Mouse (Mus musculus): Measurements from ENCODE around the gene Gm13539. TPM values are rescaled to one million over a fixed set of nuclear protein-coding genes. Genes with fewer than 3 reads are reported as not detected.

Gm13539 gene
- total RNA-seq, 2 experiments from 2014 or later: not detected

DNA sequence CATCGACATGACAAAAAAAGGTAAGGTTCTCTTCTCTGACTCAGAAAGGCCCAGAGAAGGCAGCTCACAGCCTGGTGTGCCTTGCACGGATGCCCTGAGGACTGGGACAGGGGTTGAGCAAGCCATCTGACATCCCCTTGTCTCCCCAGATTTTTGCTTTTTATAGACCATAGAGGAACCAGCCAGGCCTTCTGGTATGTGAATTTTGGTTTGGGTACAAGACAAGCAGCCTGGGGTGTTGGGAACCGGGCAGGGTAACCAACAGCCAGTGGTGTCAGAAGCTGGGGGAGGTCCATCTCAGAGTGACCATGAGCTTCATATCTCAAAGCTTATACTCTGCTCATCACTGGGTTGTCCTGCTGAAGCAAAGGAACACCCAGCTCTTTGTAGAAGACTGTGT lies 42.7 kb downstream of the Gm13539 start:
- no peak for DNase-seq (ENCODE audit: low spot score in 2 of 2)

DNA sequence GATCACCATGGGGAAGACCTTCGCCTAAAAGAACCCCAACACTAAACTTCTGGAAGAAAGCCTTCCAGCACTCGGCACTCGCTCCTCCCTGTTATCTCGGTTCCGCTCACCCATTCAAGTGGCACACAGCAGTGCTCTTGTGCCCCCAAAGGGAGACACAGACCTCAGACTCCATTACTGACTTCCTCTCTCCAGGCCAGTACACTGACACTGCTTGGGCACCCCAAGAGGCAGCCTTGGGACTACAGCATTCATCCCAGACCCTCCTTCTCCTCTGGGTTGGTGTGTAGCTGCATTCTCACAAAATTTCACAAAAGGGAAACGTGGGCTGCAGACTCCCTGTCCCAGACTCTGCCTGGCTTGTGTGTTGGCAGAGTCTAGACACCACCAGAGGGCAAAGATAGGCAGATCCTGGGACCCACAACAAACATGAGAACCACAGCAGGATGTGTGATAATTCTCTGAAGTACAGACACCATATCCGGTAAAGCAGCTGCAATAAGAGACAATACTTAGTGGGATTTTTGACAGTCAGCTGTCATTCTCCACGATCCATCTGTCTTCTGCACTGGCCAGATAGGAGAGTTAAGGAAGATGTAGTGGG lies 46.4 kb downstream of the Gm13539 start:
- no peak for DNase-seq (ENCODE audit: low spot score in 2 of 2)

DNA sequence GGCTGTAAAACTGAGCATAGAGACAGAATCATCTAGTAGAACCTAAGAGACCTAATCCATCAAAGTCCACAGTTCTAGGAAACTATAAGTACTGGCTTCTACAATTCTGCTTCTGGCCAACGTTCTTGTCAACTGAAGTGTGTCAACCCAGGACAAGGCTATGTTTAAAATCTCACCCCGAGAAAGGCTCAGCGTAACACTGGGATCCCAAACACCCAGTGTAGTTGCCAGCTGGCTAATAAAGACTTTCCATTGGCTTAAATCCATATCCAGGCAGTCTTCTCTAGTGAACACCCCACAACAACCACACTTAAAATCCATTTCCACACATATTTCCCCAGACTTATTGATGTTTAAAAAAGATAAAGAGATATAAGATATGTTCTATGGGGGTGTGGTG lies 48.7 kb downstream of the Gm13539 start:
- DNase-seq (ENCODE audit: low spot score in 2 of 2): no peak

DNA sequence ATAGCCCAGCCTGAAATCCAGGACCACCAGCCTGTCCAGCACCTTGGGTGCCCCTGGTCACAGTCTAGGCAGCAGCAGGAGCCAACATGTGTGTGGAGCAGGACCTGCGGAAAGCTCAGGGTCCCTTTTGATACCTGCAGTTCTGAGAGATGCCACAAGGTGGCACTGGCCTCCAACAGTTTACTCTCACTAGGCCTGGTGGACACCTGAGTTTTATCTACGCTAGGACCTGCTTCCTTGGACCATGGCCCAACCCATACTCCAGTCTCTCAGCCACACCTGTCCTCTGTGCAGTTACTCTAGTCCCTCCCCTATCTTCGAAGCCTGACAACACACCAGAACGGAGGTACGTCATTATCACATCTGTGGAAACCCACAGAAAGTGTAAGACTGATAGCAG lies 54.2 kb downstream of the Gm13539 start:
- DNase-seq (ENCODE audit: low spot score in 2 of 2): peak; percentile 85 to 87

Other genes starting within 250 kb of the Gm13539 start
- gene Traf2, start 235.3 kb upstream of the Gm13539 start, total RNA-seq (2021): 10 to 100 TPM; 11.6 to 11.9 TPM
- 100 to 1,000 TPM; 199 to 203 TPM for gene Edf1, start 224.4 kb upstream of the Gm13539 start, total RNA-seq (2021)
- gene Mamdc4, start 207.4 kb upstream of the Gm13539 start, total RNA-seq (2021): 1 to 10 TPM; 1.1 to 1.3 TPM
- gene Phpt1, start 207.0 kb upstream of the Gm13539 start, total RNA-seq (2021): 10 to 100 TPM; 60.3 to 63.0 TPM
- gene Ajm1, start 200.5 kb upstream of the Gm13539 start, total RNA-seq (2021): 10 to 100 TPM; 85.6 to 86.3 TPM
- 100 to 1,000 TPM; 146 to 150 TPM for gene Rabl6, start 173.7 kb upstream of the Gm13539 start, total RNA-seq (2021)
- not detected for gene Ccdc183, start 164.6 kb upstream of the Gm13539 start, total RNA-seq (2021)
- 10 to 100 TPM; 21.7 to 23.1 TPM for gene Tmem141, start 160.3 kb upstream of the Gm13539 start, total RNA-seq (2021)
- under 1 TPM; 0.66 to 0.79 TPM for gene Fcna, start 154.2 kb upstream of the Gm13539 start, total RNA-seq (2021)
- gene Lcn8, start 129.1 kb upstream of the Gm13539 start, total RNA-seq (2021): not detected
- gene Lcn5, start 124.3 kb upstream of the Gm13539 start, total RNA-seq (2021): not detected
- not detected for gene Lcn6, start 105.5 kb upstream of the Gm13539 start, total RNA-seq (2021)
- gene Lcn10, start 99.5 kb upstream of the Gm13539 start, total RNA-seq (2021): not detected
- gene Obp2a, start 82.2 kb upstream of the Gm13539 start, total RNA-seq (2021): not detected
- 10 to 100 TPM; 89.7 to 94.0 TPM for gene Bmyc, start 75.5 kb upstream of the Gm13539 start, total RNA-seq (2021)
- gene Obp2b, start 45.2 kb upstream of the Gm13539 start, total RNA-seq (2021): not detected
- not detected for gene Lcn3, start 16.7 kb upstream of the Gm13539 start, total RNA-seq (2021)
- gene Lcn11, start 5.2 kb upstream of the Gm13539 start, total RNA-seq (2021): not detected
- not detected for gene Glt6d1, start 33.6 kb downstream of the Gm13539 start, total RNA-seq (2021)
- gene Lcn9, start 40.9 kb downstream of the Gm13539 start, total RNA-seq (2021): not detected
- not detected for gene Sohlh1, start 65.0 kb downstream of the Gm13539 start, total RNA-seq (2021)
- 100 to 1,000 TPM; 118 to 130 TPM for gene Kcnt1, start 81.5 kb downstream of the Gm13539 start, total RNA-seq (2021)
- 100 to 1,000 TPM; 155 to 171 TPM for gene Camsap1, start 201.0 kb downstream of the Gm13539 start, total RNA-seq (2021)
- 10 to 100 TPM; 55.6 to 59.6 TPM for gene Ubac1, start 239.5 kb downstream of the Gm13539 start, total RNA-seq (2021)

Data from left cerebral cortex, adult 18-20 months (tissue).